19 mouse cellular contexts compared by ENCODE assay signal in the genomic region with DNA sequence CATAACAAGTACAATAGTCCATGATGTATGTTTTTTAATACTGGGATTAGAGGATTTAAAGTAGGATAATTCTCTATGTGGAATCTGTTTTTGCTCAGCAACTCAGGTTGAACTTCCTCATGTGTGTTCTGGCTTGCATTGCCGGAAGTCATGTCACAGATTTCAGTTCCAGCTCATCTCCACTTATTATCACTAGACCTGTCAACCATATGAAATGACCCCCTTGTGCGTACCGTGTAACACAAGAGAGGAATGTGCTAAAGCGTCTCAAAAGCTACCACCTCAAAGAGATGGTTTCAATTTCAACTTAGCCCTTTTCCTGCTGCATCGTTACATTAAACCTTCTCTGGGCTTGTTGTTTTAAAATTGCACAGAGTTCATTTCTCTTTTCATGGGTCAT.
DNase-seq lines count a peak whose midpoint lies in the region; ATAC-seq lines count a peak whose summit lies in the region.
"Had no signal": no experiment of that assay in that cellular context is flagged by ENCODE, and none has a peak within 500 bp of the region (broad histone marks: within the 10 kb centered on the region; RNA-seq: fewer than 3 reads in every experiment).

No protein-coding gene starts in this region.

- no peak overlapping the region for H3K4me2 ChIP-seq in embryonic facial prominence, embryonic 11.5 days (ENCODE audit: low read depth, low read length)
- peak overlapping the region; percentile 29; the same call in 1 of the 2 replicates for H3K4me2 ChIP-seq in heart, embryonic 14.5 days (ENCODE audit: low read length)
- H3K4me2 ChIP-seq: embryonic facial prominence, embryonic 12.5 days; forebrain, embryonic 15.5 days; heart, embryonic 12.5 days had no signal

- 27% methylated on average over 5 of the region's 5 CpGs for WGBS in embryonic facial prominence, embryonic 11.5 days
- WGBS in embryonic facial prominence, embryonic 10.5 days, result 30% methylated on average over 5 of the region's 5 CpGs
- WGBS in heart, embryonic 14.5 days, result 39% methylated on average over 5 of the region's 5 CpGs

- H3K36me3 ChIP-seq in embryonic facial prominence, embryonic 11.5 days (replicated peaks; ENCODE audit: control insufficient read depth, insufficient read depth, low read depth, low read length), result no peaks in the 10 kb centered on the region
- H3K36me3 ChIP-seq in embryonic facial prominence, embryonic 10.5 days (replicated peaks), result no peaks in the 10 kb centered on the region
- no peaks in the 10 kb centered on the region for H3K36me3 ChIP-seq in heart, embryonic 14.5 days (ENCODE audit: control insufficient read depth, insufficient read depth, low read length)
- H3K36me3 ChIP-seq: embryonic facial prominence, embryonic 12.5 days; forebrain, embryonic 15.5 days; heart, embryonic 12.5 days had no signal

- H3K27ac ChIP-seq in embryonic facial prominence, embryonic 11.5 days (replicated peaks; ENCODE audit: low read depth, low read length), result no peak overlapping the region
- no peak overlapping the region for H3K27ac ChIP-seq in embryonic facial prominence, embryonic 10.5 days (replicated peaks)
- H3K27ac ChIP-seq in heart, embryonic 14.5 days (replicated peaks in 1 of 2; ENCODE audit: control insufficient read depth in 1 of 2, insufficient read depth in 1 of 2, low read depth in 2 of 2, low read length in 2 of 2), result no peak overlapping the region
- H3K27ac ChIP-seq: embryonic facial prominence, embryonic 12.5 days; forebrain, embryonic 15.5 days had no signal

- no peaks in the 10 kb centered on the region for H3K4me1 ChIP-seq in embryonic facial prominence, embryonic 11.5 days (ENCODE audit: control insufficient read depth, insufficient read depth, low read length)
- H3K4me1 ChIP-seq in embryonic facial prominence, embryonic 10.5 days, result peaks cover 5% of the 10 kb centered on the region; the same call in 1 of the 2 replicates
- H3K4me1 ChIP-seq in heart, embryonic 14.5 days (ENCODE audit: control insufficient read depth in 2 of 2, insufficient read depth in 2 of 2, low read length in 2 of 2), result 0 out of 4 replicates have a peak, but pooled peaks cover 0 to 4% of the 10 kb centered on the region in 2 experiments
- H3K4me1 ChIP-seq: embryonic facial prominence, embryonic 12.5 days; forebrain, embryonic 15.5 days had no signal

- no peak overlapping the region for H3K4me3 ChIP-seq in embryonic facial prominence, embryonic 11.5 days (ENCODE audit: low read depth, low read length)
- H3K4me3 ChIP-seq in embryonic facial prominence, embryonic 10.5 days, result no peak overlapping the region
- no peak overlapping the region for H3K4me3 ChIP-seq in heart, embryonic 14.5 days (ENCODE audit: control insufficient read depth in 1 of 2, insufficient read depth in 1 of 2, low read depth in 1 of 2, low read length in 2 of 2)
- H3K4me3 ChIP-seq: embryonic facial prominence, embryonic 12.5 days; forebrain, embryonic 15.5 days; heart, embryonic 12.5 days had no signal

- DNase-seq in embryonic facial prominence, embryonic 11.5 days (ENCODE audit: low spot score), result peak; percentile 24
- no peak for DNase-seq in embryonic facial prominence, embryonic 10.5 days (ENCODE audit: low spot score)
- DNase-seq in heart, postnatal 14 days, result no peak
- DNase-seq in embryo, embryonic 10.5 days (ENCODE audit: low spot score), result peak; percentile 29
- peak; percentile 36 for DNase-seq in mesoderm, embryonic 11.5 days (ENCODE audit: low read depth, low spot score)
- no peak for DNase-seq in spleen, postnatal 10 days (ENCODE audit: low spot score in 2 of 2)
- no peak for DNase-seq in thymus, postnatal 0 days (ENCODE audit: low spot score)
- DNase-seq: adrenal gland, postnatal 25 days; cerebellum, adult 2 months; cerebellum, postnatal 10 days; gastrocnemius, postnatal 36 days; heart, adult 11 months; heart, postnatal 10 days; kidney, adult 11 months had no signal

- ATAC-seq in embryonic facial prominence, embryonic 11.5 days (replicated peaks; ENCODE audit: insufficient number of reproducible peaks, low FRiP score, low TSS enrichment, low read depth), result no peak
- no peak for ATAC-seq in heart, embryonic 14.5 days (ENCODE audit: insufficient number of reproducible peaks, insufficient read depth, low FRiP score, low read depth)
- ATAC-seq: forebrain, embryonic 15.5 days; hindbrain, embryonic 16.5 days had no signal

- H3K27me3 ChIP-seq in embryonic facial prominence, embryonic 11.5 days (ENCODE audit: control insufficient read depth, insufficient read depth, low read length), result no peaks in the 10 kb centered on the region
- H3K27me3 ChIP-seq in embryonic facial prominence, embryonic 10.5 days (replicated peaks; ENCODE audit: low read depth, poor library complexity, severe bottlenecking), result no peaks in the 10 kb centered on the region
- H3K27me3 ChIP-seq in heart, embryonic 14.5 days (ENCODE audit: control insufficient read depth, insufficient read depth, low read length), result no peaks in the 10 kb centered on the region
- H3K27me3 ChIP-seq: embryonic facial prominence, embryonic 12.5 days; forebrain, embryonic 15.5 days; heart, embryonic 12.5 days had no signal

- intact Hi-C loops in heart, postnatal 14 days (cut with DNase I), result no loop called here

- no peak overlapping the region for H3K9ac ChIP-seq in embryonic facial prominence, embryonic 11.5 days (replicated peaks; ENCODE audit: low read length)
- H3K9ac ChIP-seq in heart, embryonic 14.5 days (ENCODE audit: low read length), result no peak overlapping the region
- H3K9ac ChIP-seq: embryonic facial prominence, embryonic 12.5 days; forebrain, embryonic 15.5 days; heart, embryonic 12.5 days had no signal

- no peaks in the 10 kb centered on the region for H3K9me3 ChIP-seq in embryonic facial prominence, embryonic 11.5 days (replicated peaks; ENCODE audit: control insufficient read depth, low read length)
- H3K9me3 ChIP-seq in embryonic facial prominence, embryonic 10.5 days, result no peaks in the 10 kb centered on the region
- no peaks in the 10 kb centered on the region for H3K9me3 ChIP-seq in heart, embryonic 14.5 days (ENCODE audit: control insufficient read depth, low read length)
- H3K9me3 ChIP-seq: embryonic facial prominence, embryonic 12.5 days; forebrain, embryonic 15.5 days; heart, embryonic 12.5 days had no signal

Comparison
In these comparisons a context has a peak if more than half of its experiments do, and no peak if none do; other contexts are left out.
1. DNase-seq: peak in embryonic facial prominence, embryonic 11.5 days (single experiment), embryo, embryonic 10.5 days (single experiment) and mesoderm, embryonic 11.5 days (single experiment); none in embryonic facial prominence, embryonic 10.5 days (single experiment), heart, postnatal 14 days (0 of 2), spleen, postnatal 10 days (0 of 2) and thymus, postnatal 0 days (single experiment).